Mouse (Mus musculus): Measurements from ENCODE around the gene Shpk.

DNA sequence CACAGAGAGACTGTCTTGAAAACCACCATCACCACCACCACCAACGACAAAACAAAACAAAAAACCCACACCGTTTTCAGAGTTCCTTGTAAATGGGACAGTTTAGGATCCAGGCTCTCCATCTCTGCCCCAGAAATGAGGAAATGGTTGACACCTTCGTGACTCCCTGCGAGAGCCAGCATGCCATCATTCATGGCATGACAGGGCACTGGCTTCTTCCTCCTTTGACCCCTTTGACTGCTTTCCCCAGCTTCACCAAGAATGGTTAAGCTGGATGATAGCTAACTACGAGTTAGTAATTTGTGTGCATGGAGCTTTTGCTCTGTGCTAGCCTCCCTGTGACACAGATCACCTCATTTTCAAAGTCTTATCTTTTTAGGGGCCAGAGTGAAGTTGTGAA lies 37.0 kb upstream of the Shpk start:
- TF ChIP-seq CTCF (IDR thresholded peaks at IDR 0.05; ENCODE audit: low read depth) (no peak), EP300 (IDR thresholded peaks at IDR 0.05; ENCODE audit: low read depth) (no peak)

Measured in liver, postnatal 0 days (tissue).